Mouse (Mus musculus) hindbrain, embryonic 12.5 days (tissue): ENCODE data around the gene Slc35a3. TPM values are rescaled to one million over a fixed set of nuclear protein-coding genes. Genes with fewer than 3 reads are reported as not detected.
"Not testable (repeated sequence)": the region's sequence is repeated elsewhere in the genome, so short reads cannot be mapped to it uniquely, and the experiment has no call there.

Source experiments
- ATAC-seq: fragments of 200-750 bp; cut with Nextera tagmentation; 2 replicates; pipeline ENCODE4 v1.8.0; 2017; ENCODE audit warnings: moderate TSS enrichment; ENCODE audit not compliant: low FRiP score
- H3K27ac ChIP-seq: fragments of 300-500 bp; sonication (generic); 2 replicates; pipeline ENCODE4 v1.5.1; 2016; ENCODE audit warnings: mild to moderate bottlenecking
- H3K27me3 ChIP-seq: fragments of 300-500 bp; sonication (generic); 2 replicates; pipeline ENCODE4 v1.6.1; 2016; ENCODE audit warnings: mild to moderate bottlenecking
- H3K36me3 ChIP-seq: fragments of 300-500 bp; sonication (generic); 2 replicates; pipeline ENCODE4 v1.6.1; 2016; ENCODE audit warnings: mild to moderate bottlenecking
- H3K4me1 ChIP-seq: fragments of 300-500 bp; sonication (generic); 2 replicates; pipeline ENCODE4 v1.6.1; 2016
- H3K4me2 ChIP-seq: fragments of 300-500 bp; sonication (generic); replicated peaks from 2 replicates; pipeline ENCODE4 v1.6.1; 2016; ENCODE audit warnings: mild to moderate bottlenecking
- H3K4me3 ChIP-seq: fragments of 300-500 bp; sonication (generic); 2 replicates; pipeline ENCODE4 v1.5.1; 2016; ENCODE audit warnings: mild to moderate bottlenecking
- H3K9ac ChIP-seq: fragments of 300-500 bp; sonication (generic); 2 replicates; pipeline ENCODE4 v1.6.1; 2016; ENCODE audit warnings: mild to moderate bottlenecking, moderate library complexity
- H3K9me3 ChIP-seq: fragments of 300-500 bp; sonication (generic); replicated peaks from 2 replicates; pipeline ENCODE4 v1.6.1; 2016; ENCODE audit warnings: mild to moderate bottlenecking
- WGBS: fragments of 180-500 bp; shearing (Covaris S2); methylation state at CpG from one replicate; pipeline ENCODE4 v1.1.7; 2016; 5-methylcytosine and 5-hydroxymethylcytosine counted together
- polyA plus RNA-seq: library from polyadenylated mRNA; unstranded; fragments of >200 nt; fragmentation: Nextera tagmentation; extraction: Ambion mirVana; gene quantifications from 2 replicates; pipeline ENCODE4 v1.2.1, GENCODE M21; 2016

The Slc35a3 gene
- 9.3 and 10.7 TPM in 2 replicates for polyA plus RNA-seq

- H3K9me3 ChIP-seq, result no peaks in the 10 kb centered on the region
- 5% methylated on average over 8 of the region's 8 CpGs for WGBS
- H3K27me3 ChIP-seq, result peaks cover 11% of the 10 kb centered on the region; the same call in 1 of the 2 replicates
- H3K4me1 ChIP-seq, result peaks cover 6% of the 10 kb centered on the region
- peak within 1 kb of the TSS; percentile 57 for H3K27ac ChIP-seq
- H3K4me2 ChIP-seq, result peak within 1 kb of the TSS; percentile 73
- no peaks in the 10 kb centered on the region for H3K36me3 ChIP-seq
- peak; percentile 33 for ATAC-seq
- H3K9ac ChIP-seq, result peak within 1 kb of the TSS; percentile 92
- H3K4me3 ChIP-seq, result peak within 1 kb of the TSS; percentile 96
Measured at GRCm38 (mm10) chr3:116712436-116712881, at the start of gene Slc35a3. TSS of gene Slc35a3 (minus strand) at chr3:116712831.

GRCm38 (mm10) chr3:116752818-116753217 lies 40.2 kb upstream of the Slc35a3 start:
- Histone ChIP-seq H3K4me2 (no peak overlapping the region), H3K27me3 (no peaks in the 10 kb centered on the region), H3K9me3 (no peaks in the 10 kb centered on the region), H3K4me3 (no peak overlapping the region), H3K36me3 (peaks cover 26% of the 10 kb centered on the region), H3K27ac (no peak overlapping the region), H3K9ac (no peak overlapping the region), H3K4me1 (no peaks in the 10 kb centered on the region)
- no peak for ATAC-seq
- 94% methylated on average over 8 of the region's 8 CpGs for WGBS

DNA sequence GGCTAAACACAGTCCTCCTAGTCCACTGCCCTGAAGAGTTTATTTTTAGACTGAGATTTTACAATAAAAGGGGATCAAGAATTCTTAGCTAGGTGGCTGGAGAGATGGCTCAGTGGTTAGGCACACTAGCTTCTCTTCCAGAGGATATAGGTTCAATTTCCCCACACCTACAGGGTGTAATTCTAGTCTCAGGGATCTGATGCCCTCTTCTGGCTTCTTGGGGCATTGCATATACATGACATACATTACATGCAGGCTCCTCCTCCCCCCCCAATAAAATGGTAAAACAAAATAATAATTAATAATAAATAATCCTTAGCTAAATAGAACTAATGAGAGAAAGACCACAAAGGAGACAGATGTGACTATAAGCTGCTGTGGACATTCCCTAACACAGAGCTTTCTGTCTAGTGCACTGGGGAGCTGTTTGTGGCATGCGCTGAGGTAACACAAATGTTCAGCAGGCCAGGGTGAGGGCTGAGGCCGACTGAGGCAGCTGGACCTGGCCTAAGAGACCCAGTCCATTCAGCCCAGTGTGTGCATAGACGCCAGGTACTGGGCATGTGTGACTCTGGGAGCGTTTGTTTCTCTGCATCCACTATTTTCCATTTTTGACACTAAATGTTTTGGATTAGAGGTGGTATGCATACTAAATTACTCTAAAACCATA lies 38.7 kb upstream of the Slc35a3 start:
- Histone ChIP-seq H3K9ac (no peak overlapping the region), H3K27me3 (no peaks in the 10 kb centered on the region), H3K4me1 (no peaks in the 10 kb centered on the region), H3K4me3 (no peak overlapping the region), H3K9me3 (no peaks in the 10 kb centered on the region), H3K27ac (no peak overlapping the region), H3K36me3 (peaks cover 16% of the 10 kb centered on the region), H3K4me2 (no peak overlapping the region)
- WGBS, result 89% methylated on average over 4 of the region's 4 CpGs
- no peak for ATAC-seq

- Histone ChIP-seq H3K9me3 (no peaks in the 10 kb centered on the region), H3K27me3 (no peaks in the 10 kb centered on the region), H3K4me1 (no peaks in the 10 kb centered on the region), H3K4me3 (no peak overlapping the region), H3K36me3 (peaks cover 11% of the 10 kb centered on the region), H3K9ac (no peak overlapping the region), H3K27ac (no peak overlapping the region), H3K4me2 (no peak overlapping the region)
- peak; percentile 32; the same call in 1 of the 2 replicates for ATAC-seq
- 60% methylated on average over 8 of the region's 8 CpGs for WGBS
Measured at GRCm38 (mm10) chr3:116748391-116749170, 36.0 kb upstream of the Slc35a3 start.

DNA sequence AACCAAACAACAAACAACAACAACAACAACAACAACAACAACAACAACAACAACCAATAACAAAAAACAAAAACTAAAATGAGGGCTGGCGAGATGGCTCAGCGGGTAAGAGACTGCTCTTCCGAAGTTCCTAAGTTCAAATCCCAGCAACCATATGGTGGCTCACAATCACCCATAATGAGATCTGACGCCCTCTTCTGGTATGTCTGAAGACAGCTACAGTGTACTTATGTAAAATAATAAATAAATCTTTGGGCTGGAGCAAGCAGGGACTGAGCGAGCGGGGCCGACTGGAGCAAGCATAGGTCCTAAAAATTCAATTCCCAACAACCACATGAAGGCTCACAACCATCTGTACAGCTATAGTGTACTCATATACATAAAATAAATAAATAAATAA lies 35.0 kb upstream of the Slc35a3 start:
- H3K4me2 ChIP-seq, H3K4me3 ChIP-seq, H3K4me1 ChIP-seq, ATAC-seq, H3K27ac ChIP-seq, H3K27me3 ChIP-seq, H3K9me3 ChIP-seq, H3K9ac ChIP-seq: not testable (repeated sequence)
- WGBS, result 90% methylated on average over 7 of the region's 7 CpGs
- peaks cover 14% of the 10 kb centered on the region for H3K36me3 ChIP-seq

DNA sequence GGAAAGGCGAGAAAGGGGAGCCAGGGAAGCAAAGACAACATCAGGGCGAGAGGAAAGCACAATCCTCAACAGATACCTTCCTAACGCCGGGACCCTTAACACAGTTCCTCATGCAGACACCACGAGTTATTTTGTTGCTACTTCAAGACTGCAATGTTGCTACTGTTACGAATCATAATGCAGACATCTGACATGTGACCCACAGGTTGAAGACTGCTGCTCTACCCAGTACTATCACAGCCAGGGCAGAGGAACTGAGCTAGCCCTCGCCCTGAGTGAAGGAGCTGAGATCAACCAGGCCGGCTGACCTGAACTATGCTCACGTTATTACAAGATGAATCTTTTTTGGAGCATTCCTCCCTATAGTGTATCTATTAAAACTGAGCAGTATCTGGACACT lies 28.3 kb upstream of the Slc35a3 start:
- WGBS, result 83% methylated on average over 9 of the region's 9 CpGs
- no peak for ATAC-seq
- H3K4me2 ChIP-seq, result no peak overlapping the region
- H3K9ac ChIP-seq, result no peak overlapping the region
- H3K27ac ChIP-seq, result no peak overlapping the region
- H3K9me3 ChIP-seq, result no peaks in the 10 kb centered on the region
- no peaks in the 10 kb centered on the region for H3K27me3 ChIP-seq
- H3K4me3 ChIP-seq, result no peak overlapping the region
- H3K4me1 ChIP-seq, result no peaks in the 10 kb centered on the region
- H3K36me3 ChIP-seq, result peaks cover 12% of the 10 kb centered on the region

DNA sequence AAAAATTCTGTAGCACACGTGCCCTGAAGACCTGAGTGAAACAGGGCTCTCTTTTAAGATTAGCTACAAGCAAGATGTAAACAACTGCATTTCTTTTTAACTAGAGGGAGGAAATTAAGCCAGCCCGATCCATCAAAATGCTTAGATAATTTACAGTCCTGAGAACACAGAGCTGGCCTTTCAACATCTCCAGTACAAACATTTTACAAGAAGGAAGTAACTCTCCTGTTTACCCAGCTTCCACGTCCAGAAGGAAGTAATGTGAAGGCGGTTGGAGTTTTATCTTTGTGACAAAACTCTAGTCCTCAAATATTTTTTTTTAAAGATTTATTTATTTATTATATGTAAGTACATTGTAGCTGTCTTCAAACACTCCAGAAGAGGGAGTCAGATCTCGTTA lies 27.5 kb upstream of the Slc35a3 start:
- no peaks in the 10 kb centered on the region for H3K9me3 ChIP-seq
- no peak overlapping the region for H3K4me2 ChIP-seq
- 94% methylated on average over 5 of the region's 5 CpGs for WGBS
- H3K4me3 ChIP-seq, result no peak overlapping the region
- no peak overlapping the region for H3K27ac ChIP-seq
- peaks cover 12% of the 10 kb centered on the region for H3K36me3 ChIP-seq
- H3K27me3 ChIP-seq, result no peaks in the 10 kb centered on the region
- no peak for ATAC-seq
- no peak overlapping the region for H3K9ac ChIP-seq
- no peaks in the 10 kb centered on the region for H3K4me1 ChIP-seq

- Histone ChIP-seq H3K4me3 (no peak overlapping the region), H3K4me1 (no peaks in the 10 kb centered on the region), H3K4me2 (no peak overlapping the region), H3K36me3 (no peaks in the 10 kb centered on the region), H3K9ac (no peak overlapping the region), H3K27ac (no peak overlapping the region), H3K9me3 (no peaks in the 10 kb centered on the region), H3K27me3 (no peaks in the 10 kb centered on the region)
- no peak for ATAC-seq
- whole genome bisulfite sequencing, result 82% methylated on average over 8 of the region's 8 CpGs
Measured at GRCm38 (mm10) chr3:116737326-116737731, 24.7 kb upstream of the Slc35a3 start.

DNA sequence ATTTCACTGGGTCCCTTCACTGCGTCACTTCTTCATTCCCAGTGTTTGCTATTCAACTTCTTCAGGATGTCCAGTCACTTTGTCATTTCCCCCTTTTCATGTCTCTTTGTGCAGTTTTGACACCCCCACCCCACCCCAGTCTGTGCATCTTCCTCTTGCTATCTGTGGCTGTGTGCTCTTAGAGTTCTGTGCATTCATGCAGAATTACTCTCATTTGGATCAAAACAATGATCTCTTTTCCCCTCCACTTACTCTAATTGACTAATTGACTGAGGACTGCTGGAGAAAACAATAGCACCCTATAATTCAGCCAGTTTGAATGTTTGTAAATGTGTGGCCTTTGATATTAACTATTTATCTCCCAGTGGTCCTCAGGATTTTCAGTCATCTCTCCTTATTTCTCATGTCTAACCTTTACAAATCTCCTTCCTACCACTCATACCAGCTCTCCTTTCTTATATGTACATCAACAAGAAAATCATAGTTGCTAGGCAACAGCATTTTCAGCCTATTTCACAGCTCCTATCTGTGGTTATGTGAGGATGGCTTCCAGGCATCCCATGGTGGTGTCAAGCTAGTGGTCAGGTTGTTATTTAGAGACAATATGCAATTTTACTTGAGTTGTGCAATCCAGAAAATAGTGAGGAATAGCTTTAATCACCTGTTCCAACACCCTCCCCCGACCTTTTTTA lies 17.0 kb upstream of the Slc35a3 start:
- no peak for ATAC-seq
- WGBS, result 67% methylated on average over 2 of the region's 2 CpGs
- no peaks in the 10 kb centered on the region for H3K27me3 ChIP-seq
- H3K27ac ChIP-seq, result no peak overlapping the region
- no peaks in the 10 kb centered on the region for H3K4me1 ChIP-seq
- no peaks in the 10 kb centered on the region for H3K9me3 ChIP-seq
- H3K36me3 ChIP-seq, result no peaks in the 10 kb centered on the region
- H3K4me3 ChIP-seq, result no peak overlapping the region
- H3K4me2 ChIP-seq, result no peak overlapping the region
- H3K9ac ChIP-seq, result no peak overlapping the region

DNA sequence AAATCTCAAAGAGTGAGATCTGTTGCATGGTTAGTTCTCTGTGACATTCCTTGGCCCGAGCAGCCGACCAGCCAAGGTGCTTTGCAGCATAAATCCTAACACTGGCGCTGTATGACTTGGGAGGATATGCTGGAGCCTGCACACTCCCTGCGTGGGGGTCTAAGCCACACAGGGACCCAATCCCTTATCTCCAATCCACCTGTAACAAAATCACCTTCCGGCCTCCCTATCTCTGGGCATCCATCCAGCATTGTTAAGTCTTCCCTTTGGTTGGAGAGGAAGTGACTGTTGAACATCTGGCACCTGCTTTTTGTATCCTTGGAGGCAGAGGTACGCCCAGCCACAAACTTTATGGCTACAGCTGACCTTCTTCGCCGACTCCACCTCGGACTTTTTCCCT lies 14.2 kb upstream of the Slc35a3 start:
- H3K4me2 ChIP-seq, result no peak overlapping the region
- H3K4me3 ChIP-seq, result no peak overlapping the region
- H3K27ac ChIP-seq, result no peak overlapping the region
- no peaks in the 10 kb centered on the region for H3K4me1 ChIP-seq
- ATAC-seq, result no peak
- no peak overlapping the region for H3K9ac ChIP-seq
- no peaks in the 10 kb centered on the region for H3K36me3 ChIP-seq
- no peaks in the 10 kb centered on the region for H3K27me3 ChIP-seq
- WGBS, result 72% methylated on average over 9 of the region's 9 CpGs
- no peaks in the 10 kb centered on the region for H3K9me3 ChIP-seq

DNA sequence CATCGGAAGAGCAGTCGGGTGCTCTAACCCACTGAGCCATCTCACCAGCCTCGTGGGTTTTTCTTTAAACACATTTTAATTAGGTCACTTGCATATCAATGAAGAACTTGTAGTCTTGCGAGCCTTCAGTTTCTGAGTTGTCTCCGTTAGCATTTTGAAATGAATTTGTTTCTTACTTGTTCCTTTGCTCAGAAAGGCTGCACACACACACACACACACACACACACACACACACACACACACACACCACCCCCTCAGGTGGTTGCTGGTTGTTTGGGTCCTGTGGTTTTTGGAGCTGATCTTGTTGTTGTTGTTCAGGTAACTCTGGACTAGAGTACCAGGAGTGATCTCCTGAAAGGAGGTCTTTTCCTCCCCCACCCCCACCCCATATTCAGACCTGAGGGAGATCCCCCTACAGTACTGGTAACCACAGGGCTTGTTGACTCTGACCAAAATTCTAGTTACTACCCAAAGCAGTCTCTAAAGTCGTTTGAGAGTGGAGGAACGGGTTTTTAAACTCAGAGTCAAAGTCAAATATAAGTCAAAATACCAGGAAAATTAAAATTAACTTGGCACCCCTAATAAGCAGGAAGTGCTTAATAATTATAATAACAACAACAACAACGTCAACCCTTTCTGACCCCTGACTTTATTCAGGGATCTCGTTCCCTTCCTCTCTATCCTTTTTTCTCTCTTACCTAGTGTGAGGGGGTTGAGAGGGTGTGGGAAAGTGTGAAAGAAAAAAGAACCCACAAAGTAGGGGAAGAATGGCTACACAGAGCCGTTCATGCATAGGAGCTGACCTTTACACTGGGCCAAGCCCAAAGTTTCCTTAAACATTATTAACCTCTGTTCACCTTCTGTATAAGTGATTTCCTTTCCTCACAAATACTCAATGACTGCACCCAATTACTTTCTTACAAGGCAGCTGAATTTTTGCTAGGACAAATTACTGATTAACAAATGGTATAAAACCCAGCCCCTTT lies 11.2 kb upstream of the Slc35a3 start:
- no peaks in the 10 kb centered on the region for H3K36me3 ChIP-seq
- no peak for ATAC-seq
- H3K4me3 ChIP-seq, result no peak overlapping the region
- no peak overlapping the region for H3K9ac ChIP-seq
- 55% methylated on average over 10 of the region's 10 CpGs for WGBS
- H3K27ac ChIP-seq, result no peak overlapping the region
- no peak overlapping the region for H3K4me2 ChIP-seq
- no peaks in the 10 kb centered on the region for H3K27me3 ChIP-seq
- no peaks in the 10 kb centered on the region for H3K4me1 ChIP-seq
- no peaks in the 10 kb centered on the region for H3K9me3 ChIP-seq
